Mouse (Mus musculus): ENCODE data around the gene Scamp5. TPM values are rescaled to one million over a fixed set of nuclear protein-coding genes. Genes with fewer than 3 reads are reported as not detected.

The Scamp5 gene
- polyA plus RNA-seq, 1 experiment from 2014 or later, result 3.5 TPM

DNA sequence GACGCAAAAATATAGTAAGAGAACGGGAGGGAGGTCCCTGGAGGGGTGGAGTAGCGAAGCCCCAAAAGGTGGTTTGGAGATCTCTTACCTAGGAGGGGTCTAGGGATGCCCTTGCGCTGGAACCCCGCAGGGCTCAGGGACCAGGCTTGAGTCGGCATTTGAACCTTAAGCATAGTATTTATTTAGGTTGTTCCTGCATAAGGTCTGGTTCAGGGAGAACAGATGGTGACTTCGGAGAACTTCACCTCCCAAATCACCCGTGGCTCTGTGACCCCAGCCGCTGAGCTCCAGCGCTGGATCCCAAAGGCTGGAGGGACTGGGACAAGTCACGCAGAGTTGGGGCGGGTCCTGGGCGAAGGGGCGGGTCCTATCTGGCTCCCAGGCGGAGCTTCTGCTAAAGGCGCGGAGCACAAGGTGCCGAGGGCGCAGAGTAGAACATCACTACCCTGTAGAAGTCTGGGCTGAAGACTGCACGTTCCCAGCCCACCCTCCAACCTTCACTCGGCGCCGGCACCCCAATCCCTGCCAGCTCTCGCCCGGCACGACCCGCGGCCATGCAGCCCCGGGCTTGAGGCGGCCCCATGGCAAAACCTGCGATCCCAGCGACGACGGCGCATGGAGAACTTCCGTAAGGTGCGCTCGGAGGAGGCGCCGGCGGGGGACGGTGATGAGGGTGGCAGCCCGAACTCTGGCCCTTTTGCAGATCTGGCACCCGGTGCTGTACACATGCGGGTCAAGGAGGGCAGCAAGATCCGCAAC lies 35.9 kb upstream of the Scamp5 start, which contains the start of gene Rpp25:
Gene Rpp25, plus strand, starts transcription at position 405 of the 759 bp plus-strand sequence.
- ATAC-seq, result peak; percentile 66
- TF ChIP-seq CTCF (IDR thresholded peaks at IDR 0.05) (no peak), EP300 (IDR thresholded peaks at IDR 0.05) (no peak)
- H3K4me3 ChIP-seq (ENCODE audit: low read depth, low read length), result peak within 1 kb of the TSS; percentile 37

GRCm38 (mm10) chr9:57502911-57503621 lies 35.2 kb upstream of the Scamp5 start:
- WGBS, result 6% methylated on average over 23 of the region's 23 CpGs
- DNase-seq (ENCODE audit: low spot score), result no peak
- H3K9me3 ChIP-seq (ENCODE audit: low read length), result no peaks in the 10 kb centered on the region
- peak overlapping the region; percentile 63 for H3K4me2 ChIP-seq (replicated peaks; ENCODE audit: low read depth, low read length)
- ATAC-seq, result no peak
- H3K4me1 ChIP-seq (ENCODE audit: insufficient read depth, low read depth, low read length), result peaks cover 12% of the 10 kb centered on the region
- TF ChIP-seq EP300 (IDR thresholded peaks at IDR 0.05) (no peak), CTCF (IDR thresholded peaks at IDR 0.05) (no peak)
- H3K9ac ChIP-seq (replicated peaks; ENCODE audit: low read depth), result no peak overlapping the region
- peaks cover 61% of the 10 kb centered on the region for H3K27me3 ChIP-seq (replicated peaks; ENCODE audit: insufficient read depth, low read length)
- no peak overlapping the region for H3K27ac ChIP-seq (ENCODE audit: low read length)
- H3K36me3 ChIP-seq (ENCODE audit: insufficient read depth, low read length), result no peaks in the 10 kb centered on the region
- H3K4me3 ChIP-seq (ENCODE audit: low read depth, low read length), result peak overlapping the region; percentile 37

More for the DNA sequence above, 35.9 kb upstream of the Scamp5 start, which contains the start of gene Rpp25:
- 1% methylated on average over 46 of the region's 46 CpGs for WGBS
- Histone ChIP-seq H3K4me2 (replicated peaks; ENCODE audit: low read depth, low read length) (peak within 1 kb of the TSS; percentile 63), H3K4me1 (ENCODE audit: insufficient read depth, low read depth, low read length) (peaks cover 12% of the 10 kb centered on the region), H3K36me3 (ENCODE audit: insufficient read depth, low read length) (no peaks in the 10 kb centered on the region), H3K9ac (replicated peaks; ENCODE audit: low read depth) (no peak within 1 kb of the TSS), H3K27me3 (replicated peaks; ENCODE audit: insufficient read depth, low read length) (peaks cover 61% of the 10 kb centered on the region), H3K27ac (ENCODE audit: low read length) (no peak within 1 kb of the TSS), H3K9me3 (ENCODE audit: low read length) (no peaks in the 10 kb centered on the region)
- no peak for DNase-seq (ENCODE audit: low spot score)

DNA sequence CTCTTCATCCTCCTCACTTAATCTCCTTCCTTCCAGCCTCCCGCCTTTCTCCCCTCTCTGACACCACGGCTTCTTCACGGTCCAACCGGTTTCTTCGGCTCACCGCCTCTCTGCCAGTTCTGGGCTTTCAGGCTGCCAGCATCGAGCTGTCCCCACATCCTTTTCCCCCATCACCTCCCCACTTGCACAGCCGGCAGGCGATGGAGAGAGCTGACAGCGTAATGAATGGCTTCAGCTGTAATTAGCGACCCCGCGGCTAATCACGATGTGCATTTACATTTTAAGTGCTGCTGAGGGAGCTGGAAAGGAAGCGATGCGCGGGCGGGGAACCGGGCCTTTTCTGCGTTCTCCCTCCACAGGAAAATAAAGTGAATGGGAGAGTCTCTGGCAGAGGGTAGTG lies 34.0 kb upstream of the Scamp5 start:
- no peaks in the 10 kb centered on the region for H3K9me3 ChIP-seq (ENCODE audit: low read length)
- no peak overlapping the region for H3K9ac ChIP-seq (replicated peaks; ENCODE audit: low read depth)
- 4% methylated on average over 20 of the region's 20 CpGs for WGBS
- H3K27me3 ChIP-seq (replicated peaks; ENCODE audit: insufficient read depth, low read length), result peaks cover 61% of the 10 kb centered on the region
- no peak overlapping the region for H3K4me3 ChIP-seq (ENCODE audit: low read depth, low read length)
- H3K36me3 ChIP-seq (ENCODE audit: insufficient read depth, low read length), result no peaks in the 10 kb centered on the region
- ATAC-seq (no peak), DNase-seq (ENCODE audit: low spot score) (no peak)
- no peak overlapping the region for H3K27ac ChIP-seq (ENCODE audit: low read length)
- TF ChIP-seq EP300 (IDR thresholded peaks at IDR 0.05), result no peak
- TF ChIP-seq CTCF (IDR thresholded peaks at IDR 0.05), result no peak
- peaks cover 12% of the 10 kb centered on the region for H3K4me1 ChIP-seq (ENCODE audit: insufficient read depth, low read depth, low read length)
- H3K4me2 ChIP-seq (replicated peaks; ENCODE audit: low read depth, low read length), result no peak overlapping the region

- H3K4me3 ChIP-seq (ENCODE audit: low read depth, low read length), result no peak overlapping the region
- H3K4me1 ChIP-seq (ENCODE audit: insufficient read depth, low read depth, low read length), result peaks cover 12% of the 10 kb centered on the region
- DNase-seq (ENCODE audit: low spot score) (no peak), ATAC-seq (no peak)
- TF ChIP-seq EP300 (IDR thresholded peaks at IDR 0.05), result no peak
- TF ChIP-seq CTCF (IDR thresholded peaks at IDR 0.05), result no peak
- no peaks in the 10 kb centered on the region for H3K36me3 ChIP-seq (ENCODE audit: insufficient read depth, low read length)
- no peak overlapping the region for H3K9ac ChIP-seq (replicated peaks; ENCODE audit: low read depth)
- H3K27me3 ChIP-seq (replicated peaks; ENCODE audit: insufficient read depth, low read length), result peaks cover 61% of the 10 kb centered on the region
- H3K27ac ChIP-seq (ENCODE audit: low read length), result no peak overlapping the region
- no peaks in the 10 kb centered on the region for H3K9me3 ChIP-seq (ENCODE audit: low read length)
- H3K4me2 ChIP-seq (replicated peaks; ENCODE audit: low read depth, low read length), result no peak overlapping the region
- 10% methylated on average over 13 of the region's 13 CpGs for WGBS
These were observed 33.6 kb upstream of the Scamp5 start for GRCm38 (mm10) chr9:57501452-57501851.

GRCm38 (mm10) chr9:57498536-57498935 lies 30.7 kb upstream of the Scamp5 start:
- DNase-seq (ENCODE audit: low spot score) (no peak), ATAC-seq (no peak)
- Histone ChIP-seq H3K27ac (ENCODE audit: low read length) (no peak overlapping the region), H3K9ac (replicated peaks; ENCODE audit: low read depth) (no peak overlapping the region), H3K4me3 (ENCODE audit: low read depth, low read length) (no peak overlapping the region), H3K9me3 (ENCODE audit: low read length) (no peaks in the 10 kb centered on the region), H3K36me3 (ENCODE audit: insufficient read depth, low read length) (no peaks in the 10 kb centered on the region), H3K4me2 (replicated peaks; ENCODE audit: low read depth, low read length) (no peak overlapping the region), H3K27me3 (replicated peaks; ENCODE audit: insufficient read depth, low read length) (peaks cover 33% of the 10 kb centered on the region), H3K4me1 (ENCODE audit: insufficient read depth, low read depth, low read length) (peaks cover 3% of the 10 kb centered on the region; the same call in 1 of the 2 replicates)
- 52% methylated on average over 7 of the region's 7 CpGs for WGBS
- TF ChIP-seq EP300 (IDR thresholded peaks at IDR 0.05) (no peak), CTCF (IDR thresholded peaks at IDR 0.05) (no peak)

DNA sequence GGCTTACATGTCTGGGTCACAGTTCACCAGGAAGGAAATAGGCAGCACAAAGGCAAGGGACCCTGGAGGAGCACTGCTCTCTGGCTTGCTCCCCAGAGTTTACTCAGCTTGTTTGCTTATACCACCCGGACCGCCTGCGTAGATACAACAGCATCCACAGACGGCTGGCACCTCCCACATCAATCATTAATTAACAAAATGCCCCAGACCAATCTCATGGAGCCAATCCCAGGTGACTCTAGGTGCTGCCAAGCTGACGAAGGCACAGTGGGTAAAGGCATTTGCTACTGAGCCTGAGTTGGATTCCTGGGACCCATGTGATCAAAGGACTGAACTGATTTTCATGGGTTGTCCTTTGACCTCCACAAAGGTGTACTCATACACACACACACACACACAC lies 29.4 kb upstream of the Scamp5 start:
- TF ChIP-seq EP300 (IDR thresholded peaks at IDR 0.05) (no peak), CTCF (IDR thresholded peaks at IDR 0.05) (no peak)
- Histone ChIP-seq H3K4me2 (replicated peaks; ENCODE audit: low read depth, low read length) (no peak overlapping the region), H3K4me3 (ENCODE audit: low read depth, low read length) (no peak overlapping the region), H3K27me3 (replicated peaks; ENCODE audit: insufficient read depth, low read length) (peaks cover 20% of the 10 kb centered on the region; the same call in 1 of the 2 replicates), H3K27ac (ENCODE audit: low read length) (no peak overlapping the region), H3K36me3 (ENCODE audit: insufficient read depth, low read length) (no peaks in the 10 kb centered on the region), H3K9ac (replicated peaks; ENCODE audit: low read depth) (no peak overlapping the region), H3K9me3 (ENCODE audit: low read length) (no peaks in the 10 kb centered on the region), H3K4me1 (ENCODE audit: insufficient read depth, low read depth, low read length) (no peaks in the 10 kb centered on the region)
- 28% methylated on average over 5 of the region's 5 CpGs for WGBS
- ATAC-seq (no peak), DNase-seq (ENCODE audit: low spot score) (no peak)

All from lung, postnatal 0 days (tissue).